Mouse (Mus musculus) myocyte (in vitro differentiated cells): ENCODE data around the gene Msrb3.

Source experiments
- MAX ChIP-seq: IDR thresholded peaks from one replicate; pipeline ENCODE4 v1.6.1; 2011; ENCODE audit warnings: low read depth, mild to moderate bottlenecking, control low read depth
- MYOD1 ChIP-seq, 3 experiments: IDR thresholded peaks; one replicate each; pipeline ENCODE4 v1.6.1; 2011; ENCODE audit warnings: control low read depth in 2 of 3, low read depth in 2 of 3, mild to moderate bottlenecking in 2 of 3, moderate library complexity in 1 of 3; ENCODE audit not compliant: insufficient read length in 2 of 3, control insufficient read depth in 1 of 3
- MYOG ChIP-seq, 3 experiments: IDR thresholded peaks; one replicate each; pipeline ENCODE4 v1.6.1; 2011; ENCODE audit warnings: control low read depth in 2 of 3, low read depth in 2 of 3, mild to moderate bottlenecking in 2 of 3; ENCODE audit not compliant: insufficient read length in 2 of 3, control insufficient read depth in 1 of 3, insufficient read depth in 1 of 3
- POLR2A ChIP-seq: IDR thresholded peaks from one replicate; pipeline ENCODE4 v1.6.1; 2011; ENCODE audit warnings: low read depth, mild to moderate bottlenecking, control low read depth, moderate library complexity; ENCODE audit not compliant: insufficient read length
- POLR2AphosphoS2 ChIP-seq: IDR thresholded peaks from one replicate; pipeline ENCODE4 v1.6.1; 2011; ENCODE audit warnings: low read depth, control low read depth; ENCODE audit not compliant: insufficient read length
- TCF12 ChIP-seq: IDR thresholded peaks from one replicate; pipeline ENCODE4 v1.6.1; 2011; ENCODE audit warnings: mild to moderate bottlenecking, control low read depth; ENCODE audit not compliant: poor library complexity, insufficient read depth, severe bottlenecking
- USF1 ChIP-seq: IDR thresholded peaks from one replicate; pipeline ENCODE4 v1.6.1; 2011; ENCODE audit warnings: low read depth, mild to moderate bottlenecking, control low read depth, moderate library complexity

- TF ChIP-seq MAX, result no peak
- no peak for TF ChIP-seq POLR2A
- no peak for TF ChIP-seq POLR2AphosphoS2
- no peak for TF ChIP-seq USF1
- TF ChIP-seq MYOG (IDR thresholded peaks at IDR 0.05; ENCODE audit: control insufficient read depth in 1 of 3, insufficient read depth in 1 of 3, insufficient read length in 2 of 3, low read depth in 2 of 3), result no peak
- TF ChIP-seq TCF12, result no peak
- TF ChIP-seq MYOD1 (IDR thresholded peaks at IDR 0.05; ENCODE audit: control insufficient read depth in 1 of 3, insufficient read length in 2 of 3, low read depth in 2 of 3), result no peak
Observed at GRCm38 (mm10) chr10:120834531-120834930, 64.4 kb downstream of the Msrb3 start.
